Mouse (Mus musculus) heart, embryonic 15.5 days (tissue): ENCODE data around the gene Car3. TPM values are rescaled to one million over a fixed set of nuclear protein-coding genes. Genes with fewer than 3 reads are reported as not detected.
A peak's percentile ranks its signal among the peaks of the same experiment; 100 is the strongest.

Source experiments
- ATAC-seq: fragments of 200-750 bp; cut with Nextera tagmentation; replicated peaks from 2 replicates; pipeline ENCODE4 v1.8.0; 2017; ENCODE audit warnings: low read depth, moderate TSS enrichment; ENCODE audit not compliant: insufficient number of reproducible peaks, insufficient read depth, low FRiP score
- H3K27ac ChIP-seq: fragments of 300-500 bp; sonication (generic); 2 replicates; pipeline ENCODE4 v1.5.1; 2015; ENCODE audit warnings: mild to moderate bottlenecking, inconsistent platforms
- H3K27me3 ChIP-seq: fragments of 300-500 bp; sonication (generic); 2 replicates; pipeline ENCODE4 v1.6.1; 2015; ENCODE audit warnings: inconsistent platforms
- H3K36me3 ChIP-seq: fragments of 300-500 bp; sonication (generic); 2 replicates; pipeline ENCODE4 v1.6.1; 2015; ENCODE audit warnings: mild to moderate bottlenecking, inconsistent platforms
- H3K4me1 ChIP-seq: fragments of 300-500 bp; sonication (generic); replicated peaks from 2 replicates; pipeline ENCODE4 v1.6.1; 2015; ENCODE audit warnings: inconsistent platforms
- H3K4me2 ChIP-seq: fragments of 300-500 bp; sonication (generic); 2 replicates; pipeline ENCODE4 v1.6.1; 2015; ENCODE audit warnings: inconsistent platforms, mild to moderate bottlenecking, moderate library complexity
- H3K4me3 ChIP-seq: fragments of 300-500 bp; sonication (generic); 2 replicates; pipeline ENCODE4 v1.5.1; 2015; ENCODE audit warnings: mild to moderate bottlenecking, inconsistent platforms
- H3K9ac ChIP-seq: fragments of 300-500 bp; sonication (generic); 2 replicates; pipeline ENCODE4 v1.6.1; 2015; ENCODE audit warnings: mild to moderate bottlenecking, inconsistent platforms
- H3K9me3 ChIP-seq: fragments of 300-500 bp; sonication (generic); replicated peaks from 2 replicates; pipeline ENCODE4 v1.6.1; 2016; ENCODE audit warnings: inconsistent platforms
- WGBS: fragments of 180-500 bp; shearing (Covaris S2); methylation state at CpG from one replicate; pipeline ENCODE4 v1.1.7; 2015; ENCODE audit warnings: mixed read lengths; 5-methylcytosine and 5-hydroxymethylcytosine counted together
- polyA plus RNA-seq: library from polyadenylated mRNA; unstranded; fragments of >200 nt; fragmentation: Nextera tagmentation; extraction: Ambion mirVana; gene quantifications from 2 replicates; pipeline ENCODE4 v1.2.1, GENCODE M21; 2015

Gene Car3
- polyA plus RNA-seq, 1 experiment from 2014 or later: 8.2 TPM

DNA sequence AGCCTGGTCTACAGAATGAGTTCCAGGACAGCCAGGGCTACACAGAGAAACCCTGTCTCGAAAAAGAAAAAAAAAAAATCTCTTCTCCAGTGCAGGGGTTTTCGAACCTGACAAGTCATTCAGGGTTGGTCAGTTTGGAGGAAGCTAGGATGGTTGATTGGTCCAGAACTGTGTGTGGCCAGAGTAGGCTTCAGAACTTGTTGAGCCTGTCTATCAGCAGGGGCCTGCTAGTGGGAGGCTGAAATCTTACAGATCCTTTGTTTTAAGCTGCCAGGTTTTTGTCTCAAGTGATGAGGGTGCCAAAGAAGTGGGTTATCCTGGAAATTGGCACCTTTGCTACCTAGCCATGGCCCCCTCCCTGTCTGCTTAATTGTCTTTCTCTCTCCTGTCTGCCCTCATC is 25.8 kb downstream of the Car3 start:
- H3K27me3 ChIP-seq: no peaks in the 10 kb centered on the region
- peaks cover 7% of the 10 kb centered on the region; the same call in 1 of the 2 replicates for H3K4me1 ChIP-seq
- no peaks in the 10 kb centered on the region for H3K36me3 ChIP-seq
- no peak overlapping the region for H3K4me3 ChIP-seq
- no peak overlapping the region for H3K4me2 ChIP-seq
- no peak overlapping the region for H3K9ac ChIP-seq
- no peaks in the 10 kb centered on the region for H3K9me3 ChIP-seq
- WGBS: 67% methylated on average over 2 of the region's 2 CpGs
- ATAC-seq: no peak
- no peak overlapping the region for H3K27ac ChIP-seq

DNA sequence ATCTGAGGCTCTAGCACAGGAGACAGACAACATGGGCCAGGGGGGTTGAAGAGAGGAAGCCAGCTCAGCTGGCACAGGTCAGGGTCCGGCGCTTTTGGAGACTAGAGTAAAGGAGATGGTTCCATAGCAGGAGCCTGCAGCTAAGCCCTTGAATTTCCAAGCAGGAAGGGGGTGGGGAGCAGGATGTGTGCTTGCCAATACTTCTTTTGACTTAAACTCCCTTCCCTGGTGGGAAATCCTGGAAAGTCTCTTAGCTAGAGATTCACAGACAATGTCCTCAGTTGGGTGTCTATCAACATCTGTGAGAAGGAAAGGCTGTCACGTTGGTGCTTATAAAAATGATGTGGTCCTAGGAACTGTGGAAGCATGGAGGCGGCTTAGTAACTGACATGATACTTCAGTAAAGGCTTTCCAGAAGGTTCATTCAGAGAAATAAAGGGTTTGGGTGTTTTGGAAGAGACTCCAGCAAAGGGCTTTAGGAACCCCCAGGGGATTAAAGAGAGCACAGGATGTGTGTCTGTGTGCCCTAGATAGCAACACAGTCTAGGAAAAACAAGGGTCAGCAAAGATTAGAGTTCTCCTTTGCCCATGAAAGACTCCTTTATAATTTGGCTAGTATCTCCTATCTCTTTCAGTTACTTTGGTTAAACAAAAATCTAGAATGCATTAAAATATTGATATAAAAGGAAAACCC is 26.6 kb downstream of the Car3 start:
- Histone ChIP-seq H3K27ac (no peak overlapping the region), H3K4me1 (peaks cover 7% of the 10 kb centered on the region; the same call in 1 of the 2 replicates), H3K9ac (no peak overlapping the region), H3K4me3 (no peak overlapping the region), H3K36me3 (no peaks in the 10 kb centered on the region), H3K27me3 (no peaks in the 10 kb centered on the region), H3K4me2 (peak overlapping the region; percentile 34), H3K9me3 (no peaks in the 10 kb centered on the region)
- 51% methylated on average over 4 of the region's 4 CpGs for WGBS
- no peak for ATAC-seq

DNA sequence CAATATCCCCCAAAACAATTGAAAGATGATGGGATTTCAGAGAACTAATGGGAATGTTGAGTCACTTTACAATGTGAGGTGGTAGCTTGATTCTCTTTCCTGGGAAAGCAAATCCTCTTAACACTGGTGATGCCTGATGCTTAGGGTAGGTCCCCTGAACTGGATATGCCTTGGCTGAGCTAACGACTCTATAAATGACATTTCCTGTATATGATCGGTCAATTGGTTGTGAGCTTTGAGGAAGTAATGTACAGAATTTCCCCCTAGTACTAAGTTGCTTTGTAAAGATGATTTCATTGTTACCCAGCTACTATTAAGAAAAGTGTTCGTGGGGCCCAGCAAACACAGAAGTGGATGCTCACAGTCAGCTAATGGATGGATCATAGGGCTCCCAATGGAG is 29.7 kb downstream of the Car3 start:
- Histone ChIP-seq H3K4me2 (no peak overlapping the region), H3K9me3 (no peaks in the 10 kb centered on the region), H3K36me3 (no peaks in the 10 kb centered on the region; the same call in 1 of the 2 replicates), H3K27me3 (no peaks in the 10 kb centered on the region), H3K4me1 (peaks cover 4% of the 10 kb centered on the region; the same call in 1 of the 2 replicates), H3K9ac (no peak overlapping the region), H3K4me3 (no peak overlapping the region), H3K27ac (no peak overlapping the region)
- WGBS: 79% methylated on average over 3 of the region's 3 CpGs
- ATAC-seq: no peak

DNA sequence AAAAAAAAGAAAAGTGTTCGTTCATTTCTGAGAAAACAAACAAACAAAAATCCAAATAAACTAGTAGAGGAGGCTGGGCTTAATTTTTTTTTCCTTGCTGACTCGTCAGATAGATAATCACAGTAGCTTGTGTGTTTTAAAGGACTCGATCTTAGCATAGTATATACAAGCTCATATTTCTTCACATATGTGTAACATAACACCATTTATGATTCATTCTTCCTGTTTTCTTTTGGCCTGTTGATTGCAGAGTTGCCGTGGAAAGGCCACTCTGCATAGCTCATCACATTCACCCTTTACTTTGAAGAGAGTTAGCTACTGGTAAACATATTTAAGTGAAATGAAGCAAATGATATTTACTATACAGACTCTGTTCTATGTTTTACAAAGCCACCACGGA is 30.4 kb downstream of the Car3 start:
- no peak overlapping the region for H3K27ac ChIP-seq
- no peaks in the 10 kb centered on the region for H3K27me3 ChIP-seq
- WGBS: 64% methylated on average over 5 of the region's 5 CpGs
- H3K36me3 ChIP-seq: no peaks in the 10 kb centered on the region; the same call in 1 of the 2 replicates
- no peak for ATAC-seq
- peaks cover 4% of the 10 kb centered on the region; the same call in 1 of the 2 replicates for H3K4me1 ChIP-seq
- no peaks in the 10 kb centered on the region for H3K9me3 ChIP-seq
- H3K4me2 ChIP-seq: no peak overlapping the region
- H3K4me3 ChIP-seq: no peak overlapping the region
- no peak overlapping the region for H3K9ac ChIP-seq

DNA sequence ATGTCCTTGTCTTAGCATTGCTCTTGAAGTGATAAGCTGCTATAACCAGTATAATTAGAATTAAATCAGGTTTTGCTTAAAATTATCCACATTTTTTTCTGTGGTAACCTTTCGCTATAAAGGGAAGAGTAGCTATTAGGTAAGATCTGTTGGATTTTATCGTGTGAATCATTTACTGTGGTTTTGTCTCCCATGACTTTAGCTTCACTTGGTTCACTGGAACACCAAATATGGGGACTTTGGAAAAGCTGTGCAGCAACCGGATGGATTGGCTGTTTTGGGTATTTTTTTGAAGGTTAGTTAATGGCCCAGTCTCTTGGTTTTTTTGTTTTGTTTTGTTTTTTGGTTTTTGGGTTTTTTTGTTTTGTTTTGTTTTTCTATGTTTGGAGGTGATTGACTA is 32.0 kb downstream of the Car3 start:
- Histone ChIP-seq H3K4me1 (no peaks in the 10 kb centered on the region), H3K27ac (no peak overlapping the region), H3K9me3 (no peaks in the 10 kb centered on the region), H3K36me3 (no peaks in the 10 kb centered on the region; the same call in 1 of the 2 replicates), H3K9ac (no peak overlapping the region), H3K27me3 (no peaks in the 10 kb centered on the region), H3K4me2 (no peak overlapping the region), H3K4me3 (no peak overlapping the region)
- WGBS: 93% methylated on average over 3 of the region's 3 CpGs
- no peak for ATAC-seq

DNA sequence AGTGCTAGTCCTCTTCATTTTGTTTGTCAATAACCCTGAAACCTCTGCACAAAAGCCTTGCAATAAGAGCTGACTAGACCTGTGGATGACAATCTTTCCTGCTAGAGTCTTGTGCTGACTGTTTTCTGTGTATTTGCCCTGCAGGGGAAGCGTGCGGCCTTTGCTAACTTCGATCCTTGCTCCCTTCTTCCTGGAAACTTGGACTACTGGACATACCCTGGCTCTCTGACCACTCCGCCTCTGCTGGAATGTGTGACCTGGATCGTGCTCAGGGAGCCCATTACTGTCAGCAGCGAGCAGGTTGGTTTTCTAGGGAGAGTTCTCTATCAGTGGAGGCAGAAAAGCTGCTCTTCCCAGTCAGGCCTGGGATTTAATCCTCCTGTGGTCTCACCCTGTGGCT is 34.5 kb downstream of the Car3 start:
- H3K36me3 ChIP-seq: peaks cover 5% of the 10 kb centered on the region; the same call in 1 of the 2 replicates
- WGBS: 60% methylated on average over 6 of the region's 6 CpGs
- no peak overlapping the region for H3K4me3 ChIP-seq
- H3K9ac ChIP-seq: no peak overlapping the region
- H3K9me3 ChIP-seq: no peaks in the 10 kb centered on the region
- ATAC-seq: no peak
- no peaks in the 10 kb centered on the region for H3K4me1 ChIP-seq
- H3K4me2 ChIP-seq: no peak overlapping the region
- no peak overlapping the region for H3K27ac ChIP-seq
- H3K27me3 ChIP-seq: no peaks in the 10 kb centered on the region

DNA sequence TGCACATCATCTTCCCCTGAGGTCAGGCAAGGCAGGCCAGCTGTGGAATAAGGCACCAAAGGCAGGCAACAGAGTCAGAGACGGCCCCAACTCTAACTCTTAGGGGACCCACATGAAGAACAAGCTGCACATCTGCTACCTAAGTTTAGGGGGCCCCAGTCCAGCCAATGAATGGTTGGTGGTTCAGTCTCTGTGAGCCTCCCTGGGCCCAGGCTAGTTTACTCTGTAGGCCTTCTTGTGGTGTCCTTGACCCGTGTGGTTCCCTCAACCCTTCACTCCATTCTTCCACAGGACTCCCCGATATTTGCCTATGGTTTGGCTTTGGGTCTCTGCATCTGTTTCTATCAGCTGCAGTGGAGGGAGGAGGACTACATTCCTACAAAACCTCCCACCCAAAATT is 40.1 kb downstream of the Car3 start:
- Histone ChIP-seq H3K4me3 (no peak overlapping the region), H3K4me1 (no peaks in the 10 kb centered on the region), H3K9ac (no peak overlapping the region), H3K27me3 (no peaks in the 10 kb centered on the region), H3K4me2 (no peak overlapping the region), H3K9me3 (no peaks in the 10 kb centered on the region), H3K36me3 (peaks cover 5% of the 10 kb centered on the region; the same call in 1 of the 2 replicates), H3K27ac (no peak overlapping the region)
- 95% methylated on average over 3 of the region's 3 CpGs for WGBS
- ATAC-seq: no peak

DNA sequence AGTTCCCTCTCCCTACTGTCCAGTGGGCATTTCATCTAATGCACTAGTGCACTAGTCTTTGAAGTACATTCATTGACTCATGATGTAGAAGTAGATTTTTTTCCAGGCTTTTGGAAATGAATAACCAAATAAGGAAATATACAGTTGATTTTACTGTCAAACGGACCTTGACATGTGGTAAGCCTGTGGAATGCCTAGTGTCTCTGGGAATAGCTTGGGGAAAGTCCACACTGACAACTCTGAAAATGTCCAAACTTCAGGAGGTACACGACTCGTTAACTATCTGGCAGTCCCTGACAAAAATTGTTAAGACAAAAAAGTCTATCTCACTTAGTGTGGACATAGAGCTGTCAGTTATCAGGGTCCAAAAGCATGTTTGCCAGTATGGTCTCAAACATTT is 40.9 kb downstream of the Car3 start:
- no peaks in the 10 kb centered on the region for H3K4me1 ChIP-seq
- no peak for ATAC-seq
- H3K9ac ChIP-seq: no peak overlapping the region
- no peaks in the 10 kb centered on the region for H3K27me3 ChIP-seq
- H3K4me2 ChIP-seq: no peak overlapping the region
- H3K9me3 ChIP-seq: no peaks in the 10 kb centered on the region
- H3K4me3 ChIP-seq: no peak overlapping the region
- peaks cover 5% of the 10 kb centered on the region; the same call in 1 of the 2 replicates for H3K36me3 ChIP-seq
- no peak overlapping the region for H3K27ac ChIP-seq
- 64% methylated on average over 3 of the region's 3 CpGs for WGBS

DNA sequence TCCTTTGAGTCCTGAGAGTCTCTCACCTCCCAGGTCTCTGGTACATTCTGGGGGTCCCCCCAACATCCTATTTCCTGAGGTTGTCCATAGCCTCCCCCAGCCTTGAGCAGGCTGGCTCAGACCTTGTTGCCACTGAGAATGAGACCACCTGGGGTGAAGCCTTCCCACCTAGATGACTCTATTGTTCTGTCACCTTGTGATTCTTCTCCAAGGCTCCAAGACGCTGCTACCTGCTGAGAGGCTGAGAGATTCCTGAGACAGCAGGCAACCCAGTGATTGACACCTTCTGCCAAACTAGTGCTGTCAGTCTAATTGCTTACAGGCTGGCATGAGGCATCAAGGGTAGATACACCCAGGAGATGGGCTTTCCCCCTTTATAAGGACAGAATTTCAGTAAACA is 44.0 kb downstream of the Car3 start:
- Histone ChIP-seq H3K9me3 (no peaks in the 10 kb centered on the region), H3K27me3 (no peaks in the 10 kb centered on the region), H3K4me1 (no peaks in the 10 kb centered on the region), H3K4me3 (no peak overlapping the region), H3K27ac (no peak overlapping the region), H3K4me2 (no peak overlapping the region), H3K9ac (no peak overlapping the region), H3K36me3 (no peaks in the 10 kb centered on the region)
- ATAC-seq: no peak
- 50% methylated on average over 1 of the region's 1 CpGs for WGBS

DNA sequence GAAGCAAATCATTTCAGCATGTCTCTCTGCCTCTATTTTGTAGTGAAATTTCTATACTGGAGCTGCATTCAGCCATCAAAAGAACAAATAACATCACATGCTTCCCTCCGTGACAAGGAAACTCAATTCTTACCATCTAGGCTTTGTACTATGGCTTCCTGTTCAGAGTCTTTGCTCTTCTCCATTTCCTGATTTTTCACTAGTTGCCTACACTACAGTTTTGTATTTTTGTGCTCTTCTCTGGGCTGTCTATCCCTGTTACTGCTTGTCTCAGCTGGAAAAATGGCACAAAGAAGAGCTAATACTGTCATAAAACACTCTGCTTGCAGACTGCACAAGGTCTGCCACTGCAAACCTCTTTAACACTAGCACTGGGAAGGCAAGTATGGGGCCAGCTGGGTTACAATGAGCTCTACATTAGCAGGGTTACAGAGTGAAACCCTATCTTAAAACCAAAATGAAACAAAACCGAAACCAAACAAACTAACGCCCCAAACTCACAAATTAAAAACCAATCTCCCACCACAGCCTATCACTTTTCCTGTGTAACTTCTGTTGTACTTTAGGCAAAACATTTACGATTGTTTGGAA is 48.8 kb downstream of the Car3 start:
- WGBS: 78% methylated on average over 4 of the region's 4 CpGs
- Histone ChIP-seq H3K4me1 (no peaks in the 10 kb centered on the region), H3K4me2 (no peak overlapping the region), H3K4me3 (no peak overlapping the region), H3K9ac (no peak overlapping the region), H3K27ac (no peak overlapping the region), H3K36me3 (no peaks in the 10 kb centered on the region), H3K27me3 (no peaks in the 10 kb centered on the region), H3K9me3 (no peaks in the 10 kb centered on the region)
- ATAC-seq: no peak

DNA sequence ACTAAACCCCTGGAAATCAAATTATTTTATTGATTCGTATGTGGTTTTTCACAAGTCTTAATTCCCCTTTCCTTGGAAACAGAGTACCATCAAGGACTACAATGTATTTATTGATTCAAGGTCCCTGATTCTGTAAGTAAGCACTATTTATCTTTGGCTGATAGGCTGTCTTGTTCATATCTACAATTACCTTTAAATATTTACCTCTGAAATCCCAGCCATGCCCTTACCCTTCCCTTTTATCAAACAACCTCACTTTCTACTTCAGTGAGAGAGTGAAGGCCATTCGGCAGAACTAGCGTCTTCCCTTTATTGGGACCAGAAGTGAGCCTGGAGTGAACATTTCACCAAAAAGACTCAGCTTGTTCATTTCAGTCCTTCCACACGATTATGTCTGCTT is 50.5 kb downstream of the Car3 start:
- Histone ChIP-seq H3K27me3 (no peaks in the 10 kb centered on the region), H3K4me1 (no peaks in the 10 kb centered on the region), H3K27ac (no peak overlapping the region), H3K36me3 (no peaks in the 10 kb centered on the region), H3K9ac (no peak overlapping the region), H3K9me3 (no peaks in the 10 kb centered on the region), H3K4me2 (no peak overlapping the region), H3K4me3 (no peak overlapping the region)
- 79% methylated on average over 4 of the region's 4 CpGs for WGBS
- ATAC-seq: no peak

DNA sequence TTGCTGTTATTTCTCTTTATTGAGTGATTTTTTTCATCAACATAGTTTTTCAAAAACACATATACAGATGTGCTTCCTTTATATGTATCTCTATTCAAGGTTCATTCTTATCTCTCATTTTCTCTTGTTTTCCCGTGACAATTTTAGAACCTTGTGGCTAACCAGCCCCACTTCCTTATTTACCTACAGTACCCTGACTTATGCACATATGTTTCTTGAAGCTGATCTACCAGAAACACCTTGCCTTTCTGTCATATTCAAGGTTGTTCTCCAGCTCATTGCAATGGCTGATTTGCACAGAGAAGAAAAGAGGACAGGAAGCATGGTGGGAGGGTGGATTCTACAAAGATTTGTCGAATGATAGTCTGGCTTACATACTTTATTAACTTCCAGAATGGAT is 52.0 kb downstream of the Car3 start:
- Histone ChIP-seq H3K36me3 (no peaks in the 10 kb centered on the region), H3K4me2 (no peak overlapping the region), H3K27me3 (no peaks in the 10 kb centered on the region), H3K9ac (no peak overlapping the region), H3K4me3 (no peak overlapping the region), H3K27ac (no peak overlapping the region), H3K9me3 (no peaks in the 10 kb centered on the region), H3K4me1 (no peaks in the 10 kb centered on the region)
- WGBS: 72% methylated on average over 2 of the region's 2 CpGs
- ATAC-seq: no peak
